Mouse (Mus musculus) ES-Bruce4 (cell line): ENCODE measurements around the gene Plpp6. TPM values are rescaled to one million over a fixed set of nuclear protein-coding genes. Genes with fewer than 3 reads are reported as not detected.

Experiments
- H3K27ac ChIP-seq: 2 replicates; pipeline ENCODE4 v1.5.1; 2012; ENCODE audit warnings: low read length, inconsistent platforms; ENCODE audit not compliant: insufficient read depth
- H3K27me3 ChIP-seq: 2 replicates; pipeline ENCODE4 v1.6.1; 2012; ENCODE audit warnings: mild to moderate bottlenecking, low read length, inconsistent platforms; ENCODE audit not compliant: control insufficient read depth, poor library complexity, insufficient read depth, severe bottlenecking
- H3K36me3 ChIP-seq: 2 replicates; pipeline ENCODE4 v1.6.1; 2012; ENCODE audit warnings: inconsistent platforms, mild to moderate bottlenecking, low read length, moderate library complexity; ENCODE audit not compliant: control insufficient read depth, poor library complexity, insufficient read depth, severe bottlenecking
- H3K4me1 ChIP-seq: one replicate; pipeline ENCODE4 v1.8.1; 2011; ENCODE audit warnings: low read length; ENCODE audit not compliant: control insufficient read depth, insufficient read depth
- H3K4me3 ChIP-seq: 2 replicates; pipeline ENCODE4 v1.5.1; 2011; ENCODE audit warnings: low read depth, mild to moderate bottlenecking, low read length
- H3K9ac ChIP-seq: 2 replicates; pipeline ENCODE4 v1.6.1; 2012; ENCODE audit warnings: low read depth, mild to moderate bottlenecking, inconsistent platforms; ENCODE audit not compliant: poor library complexity, severe bottlenecking
- H3K9me3 ChIP-seq: replicated peaks from 2 replicates; pipeline ENCODE4 v1.6.1; 2012; ENCODE audit warnings: mild to moderate bottlenecking, low read length, inconsistent platforms; ENCODE audit not compliant: control insufficient read depth, poor library complexity, insufficient read depth, severe bottlenecking
- CTCF ChIP-seq: IDR thresholded peaks from one replicate; pipeline ENCODE4 v1.8.1; 2011; ENCODE audit warnings: low read depth, low read length
- EP300 ChIP-seq: IDR thresholded peaks from 2 replicates; pipeline ENCODE4 v1.6.1; 2011; ENCODE audit warnings: low read depth, low read length; ENCODE audit not compliant: insufficient read depth
- POLR2A ChIP-seq: IDR thresholded peaks from one replicate; pipeline ENCODE4 v1.8.1; 2011; ENCODE audit warnings: low read length; ENCODE audit not compliant: insufficient read depth
- polyA plus RNA-seq: library from polyadenylated mRNA; stranded (reverse); fragments of >200 nt; gene quantifications from 2 replicates; pipeline ENCODE4 v1.2.4, GENCODE M21; 2011; ENCODE audit warnings: low read depth; ENCODE audit not compliant: missing spikeins, insufficient read depth, insufficient read length

The Plpp6 gene
- polyA plus RNA-seq, 1 experiment = 3.4 TPM

DNA sequence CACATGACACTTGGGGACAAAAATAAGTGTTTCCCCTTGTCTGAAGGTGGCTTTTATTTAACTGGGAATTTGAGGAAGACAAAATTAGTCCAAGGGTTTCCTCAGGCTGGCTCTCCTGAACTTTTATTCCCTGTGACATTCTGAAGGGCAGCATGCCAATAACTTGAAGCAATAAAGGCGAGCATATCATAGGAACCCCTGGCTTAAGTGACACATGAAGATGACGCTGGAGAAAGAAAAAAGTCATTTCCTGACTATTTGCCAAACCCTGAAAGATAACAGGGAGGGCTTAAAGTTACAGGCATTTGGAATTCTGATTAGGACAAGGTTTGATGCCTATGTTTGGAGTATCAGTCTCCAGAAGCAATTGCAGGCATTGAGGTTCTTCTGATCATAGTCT, 16.4 kb upstream of the Plpp6 start:
- Histone ChIP-seq H3K9ac (no peak overlapping the region), H3K27me3 (no peaks in the 10 kb centered on the region), H3K4me3 (no peak overlapping the region), H3K4me1 (no peaks in the 10 kb centered on the region), H3K9me3 (no peaks in the 10 kb centered on the region), H3K27ac (no peak overlapping the region), H3K36me3 (no peaks in the 10 kb centered on the region)
- TF ChIP-seq EP300 (no peak), CTCF (no peak), POLR2A (no peak)

DNA sequence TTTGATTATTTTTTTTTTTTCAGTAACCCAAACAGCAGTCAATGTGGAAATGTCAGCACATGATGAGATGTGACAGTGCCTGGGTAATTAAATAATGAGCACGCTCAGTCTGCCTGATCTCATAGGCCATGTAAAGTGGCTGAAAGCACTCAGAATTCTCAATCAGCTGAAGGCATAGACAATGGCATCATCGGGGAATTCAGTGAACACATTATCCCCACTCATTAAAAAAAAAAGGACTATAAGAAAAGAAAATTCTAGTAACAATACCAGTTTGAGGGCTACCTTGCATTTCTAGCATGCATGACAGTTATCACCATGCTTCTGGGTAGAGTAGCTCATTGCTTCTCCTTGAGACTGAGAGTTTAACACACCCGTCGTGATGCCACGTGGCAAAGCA, 12.5 kb upstream of the Plpp6 start:
- Histone ChIP-seq H3K27ac (no peak overlapping the region), H3K4me1 (no peaks in the 10 kb centered on the region), H3K9ac (no peak overlapping the region), H3K9me3 (no peaks in the 10 kb centered on the region), H3K36me3 (no peaks in the 10 kb centered on the region), H3K27me3 (no peaks in the 10 kb centered on the region), H3K4me3 (no peak overlapping the region)
- TF ChIP-seq POLR2A (no peak), EP300 (no peak), CTCF (no peak)

DNA sequence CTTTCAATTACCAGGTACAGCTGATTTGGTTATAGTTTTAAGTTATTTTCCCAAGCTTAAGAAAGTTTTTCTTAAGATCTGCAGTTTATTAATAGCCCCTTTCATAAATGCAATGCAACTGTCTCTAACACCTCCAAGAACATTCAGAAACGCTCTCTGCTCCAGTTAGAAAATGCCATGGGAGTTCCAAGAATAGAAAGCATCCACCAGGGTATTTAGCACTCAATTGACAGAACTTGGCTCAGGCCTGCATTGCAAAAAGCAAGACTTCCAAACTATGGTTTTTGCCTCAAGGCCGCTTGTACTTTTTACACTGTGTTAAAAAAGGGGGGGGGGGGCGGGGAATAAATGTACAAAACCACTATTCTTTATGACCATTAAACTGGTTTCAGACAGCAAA, 640 bp upstream of the Plpp6 start:
- H3K9ac ChIP-seq = no peak overlapping the region
- no peak overlapping the region for H3K4me3 ChIP-seq
- H3K27me3 ChIP-seq = no peaks in the 10 kb centered on the region; the same call in 1 of the 2 replicates
- H3K36me3 ChIP-seq = no peaks in the 10 kb centered on the region
- TF ChIP-seq CTCF = no peak
- TF ChIP-seq POLR2A = no peak
- TF ChIP-seq EP300 = no peak
- H3K4me1 ChIP-seq = no peaks in the 10 kb centered on the region
- H3K27ac ChIP-seq = no peak overlapping the region
- no peaks in the 10 kb centered on the region for H3K9me3 ChIP-seq

DNA sequence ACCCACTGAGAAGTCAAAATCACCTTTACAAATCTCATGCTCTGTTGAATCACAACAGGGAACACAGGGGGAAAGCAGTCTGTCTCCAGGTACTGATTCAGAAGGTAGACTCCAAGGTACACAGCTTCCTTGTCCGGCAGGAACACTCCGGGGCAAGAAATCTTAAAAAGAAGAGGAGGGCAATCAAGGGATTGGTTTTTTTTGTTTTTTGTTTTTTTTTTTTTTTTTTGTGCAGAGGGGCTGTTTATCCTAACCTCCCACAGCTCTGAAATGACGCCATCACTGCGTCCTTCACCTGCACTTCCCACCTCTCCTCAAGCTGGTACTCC, 276 bp upstream of the Plpp6 start:
- no peak overlapping the region for H3K9ac ChIP-seq
- no peaks in the 10 kb centered on the region; the same call in 1 of the 2 replicates for H3K27me3 ChIP-seq
- H3K4me1 ChIP-seq = no peaks in the 10 kb centered on the region
- no peak overlapping the region for H3K4me3 ChIP-seq
- no peaks in the 10 kb centered on the region for H3K36me3 ChIP-seq
- TF ChIP-seq POLR2A (no peak), EP300 (no peak), CTCF (no peak)
- no peak overlapping the region for H3K27ac ChIP-seq
- H3K9me3 ChIP-seq = no peaks in the 10 kb centered on the region

DNA sequence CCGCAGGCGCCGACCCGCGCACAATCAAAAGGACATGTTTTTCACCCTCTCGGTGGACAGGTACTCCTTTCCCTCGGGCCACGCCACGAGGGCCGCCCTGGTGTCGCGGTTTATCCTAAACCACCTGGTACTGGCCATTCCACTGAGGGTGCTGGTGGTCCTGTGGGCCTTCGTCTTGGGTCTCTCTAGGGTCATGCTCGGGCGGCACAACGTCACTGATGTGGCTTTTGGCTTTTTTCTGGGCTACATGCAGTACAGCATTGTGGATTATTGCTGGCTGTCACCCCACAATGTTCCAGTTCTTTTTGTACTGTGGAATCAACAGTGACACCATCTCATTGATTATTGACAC, 775 bp downstream of the Plpp6 start:
- H3K4me3 ChIP-seq = peak overlapping the region; percentile 74
- TF ChIP-seq POLR2A (no peak), CTCF (no peak), EP300 (no peak)
- no peaks in the 10 kb centered on the region for H3K9me3 ChIP-seq
- H3K36me3 ChIP-seq = no peaks in the 10 kb centered on the region
- no peaks in the 10 kb centered on the region for H3K4me1 ChIP-seq
- peak overlapping the region; percentile 85; the same call in 1 of the 2 replicates for H3K9ac ChIP-seq
- H3K27ac ChIP-seq = no peak overlapping the region
- no peaks in the 10 kb centered on the region; the same call in 1 of the 2 replicates for H3K27me3 ChIP-seq

DNA sequence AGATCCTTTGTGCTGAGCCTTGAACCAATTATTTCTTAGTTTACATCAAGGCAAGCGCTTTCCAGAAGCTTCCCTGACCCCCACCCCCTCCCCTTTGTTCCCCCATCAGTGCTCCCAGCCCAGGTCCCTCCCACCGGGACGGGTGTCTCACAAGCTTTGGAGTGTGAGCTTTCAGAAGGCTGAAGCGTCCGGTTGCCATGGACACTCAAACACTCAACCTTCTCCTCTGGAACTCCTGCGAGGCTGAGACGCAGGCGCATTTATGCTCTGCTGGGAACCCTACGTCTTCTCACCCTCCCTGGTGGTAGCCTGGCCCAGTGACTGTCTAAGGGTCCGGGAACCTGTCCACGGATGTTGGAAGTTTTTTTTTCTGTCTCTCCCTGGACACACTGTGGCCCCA, 3.9 kb downstream of the Plpp6 start, which contains the start of gene 4430402I18Rik:
TSS of gene 4430402I18Rik (minus strand) at position 149 of the 400 bp plus-strand sequence.
- H3K36me3 ChIP-seq = no peaks in the 10 kb centered on the region
- H3K9me3 ChIP-seq = no peaks in the 10 kb centered on the region
- no peak for TF ChIP-seq POLR2A
- no peak for TF ChIP-seq EP300
- TF ChIP-seq CTCF = no peak
- H3K4me1 ChIP-seq = no peaks in the 10 kb centered on the region
- H3K9ac ChIP-seq = no peak within 1 kb of the TSS
- no peak within 1 kb of the TSS for H3K27ac ChIP-seq
- no peaks in the 10 kb centered on the region; the same call in 1 of the 2 replicates for H3K27me3 ChIP-seq
- H3K4me3 ChIP-seq = no peak within 1 kb of the TSS

DNA sequence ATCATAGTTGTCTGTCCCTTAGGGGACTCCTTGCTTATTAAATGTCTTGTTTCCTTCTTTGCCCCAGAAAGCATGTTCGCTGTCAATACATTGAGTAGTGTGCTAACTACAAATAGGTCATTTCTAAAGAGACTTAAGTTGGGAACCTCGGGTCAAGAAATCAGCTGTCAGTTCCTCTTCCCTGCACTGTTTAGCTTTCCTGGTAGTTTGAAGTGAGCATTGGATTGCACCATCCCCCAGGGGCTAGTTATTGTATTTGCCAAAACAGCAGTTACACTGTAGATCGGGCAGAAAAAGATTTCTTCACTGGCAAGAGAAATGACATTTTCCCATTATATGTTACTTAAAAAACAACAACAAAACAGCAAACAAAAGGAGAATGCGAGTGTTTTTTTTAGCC, 4.4 kb downstream of the Plpp6 start:
- H3K9ac ChIP-seq = no peak overlapping the region
- no peaks in the 10 kb centered on the region for H3K9me3 ChIP-seq
- no peak overlapping the region for H3K27ac ChIP-seq
- TF ChIP-seq POLR2A (no peak), EP300 (no peak), CTCF (no peak)
- H3K4me1 ChIP-seq = no peaks in the 10 kb centered on the region
- H3K4me3 ChIP-seq = no peak overlapping the region
- H3K36me3 ChIP-seq = no peaks in the 10 kb centered on the region
- H3K27me3 ChIP-seq = no peaks in the 10 kb centered on the region; the same call in 1 of the 2 replicates
